Mouse (Mus musculus): ENCODE measurements around the gene Mrpl45. TPM values are rescaled to one million over a fixed set of nuclear protein-coding genes. Genes with fewer than 3 reads are reported as not detected.

Gene Mrpl45
- polyA plus RNA-seq, 1 experiment from 2014 or later = 40.5 TPM

GRCm38 (mm10) chr11:97343175-97343574 lies 27.7 kb downstream of the Mrpl45 start:
- Histone ChIP-seq H3K4me2 (replicated peaks; ENCODE audit: low read depth) (peak overlapping the region; percentile 49), H3K27me3 (replicated peaks; ENCODE audit: control insufficient read depth, insufficient read depth, low read length) (no peaks in the 10 kb centered on the region)
- WGBS = 33% methylated on average over 8 of the region's 8 CpGs

GRCm38 (mm10) chr11:97343619-97344018 lies 28.1 kb downstream of the Mrpl45 start:
- ATAC-seq = peak; percentile 65
- Histone ChIP-seq H3K9ac (ENCODE audit: low read depth, low read length) (no peak overlapping the region; the same call in 1 of the 2 replicates), H3K36me3 (ENCODE audit: control insufficient read depth, insufficient read depth) (no peaks in the 10 kb centered on the region), H3K4me1 (replicated peaks; ENCODE audit: control insufficient read depth, insufficient read depth, low read length) (no peaks in the 10 kb centered on the region), H3K9me3 (ENCODE audit: control insufficient read depth) (no peaks in the 10 kb centered on the region), H3K27me3 (replicated peaks; ENCODE audit: control insufficient read depth, insufficient read depth, low read length) (no peaks in the 10 kb centered on the region), H3K4me3 (ENCODE audit: low read depth, low read length) (no peak overlapping the region), H3K27ac (ENCODE audit: low read depth, low read length) (no peak overlapping the region), H3K4me2 (replicated peaks; ENCODE audit: low read depth) (peak overlapping the region; percentile 49)
- TF ChIP-seq CTCF (IDR thresholded peaks at IDR 0.05; ENCODE audit: low read depth) = peak; percentile 72
- 16% methylated on average over 17 of the region's 17 CpGs for WGBS

More at GRCm38 (mm10) chr11:97343175-97343574, 27.7 kb downstream of the Mrpl45 start:
- no peaks in the 10 kb centered on the region for H3K9me3 ChIP-seq (ENCODE audit: control insufficient read depth)
- no peak overlapping the region for H3K27ac ChIP-seq (ENCODE audit: low read depth, low read length)
- H3K4me1 ChIP-seq (replicated peaks; ENCODE audit: control insufficient read depth, insufficient read depth, low read length) = no peaks in the 10 kb centered on the region
- H3K9ac ChIP-seq (ENCODE audit: low read depth, low read length) = no peak overlapping the region
- no peaks in the 10 kb centered on the region for H3K36me3 ChIP-seq (ENCODE audit: control insufficient read depth, insufficient read depth)
- H3K4me3 ChIP-seq (ENCODE audit: low read depth, low read length) = no peak overlapping the region
- no peak for TF ChIP-seq CTCF (IDR thresholded peaks at IDR 0.05; ENCODE audit: low read depth)
- ATAC-seq = no peak

- Histone ChIP-seq H3K27ac (ENCODE audit: low read depth, low read length) (no peak overlapping the region), H3K27me3 (replicated peaks; ENCODE audit: control insufficient read depth, insufficient read depth, low read length) (no peaks in the 10 kb centered on the region), H3K9ac (ENCODE audit: low read depth, low read length) (no peak overlapping the region), H3K9me3 (ENCODE audit: control insufficient read depth) (no peaks in the 10 kb centered on the region), H3K36me3 (ENCODE audit: control insufficient read depth, insufficient read depth) (no peaks in the 10 kb centered on the region), H3K4me2 (replicated peaks; ENCODE audit: low read depth) (no peak overlapping the region), H3K4me1 (replicated peaks; ENCODE audit: control insufficient read depth, insufficient read depth, low read length) (peaks cover 3% of the 10 kb centered on the region; the same call in 1 of the 2 replicates), H3K4me3 (ENCODE audit: low read depth, low read length) (no peak overlapping the region)
- TF ChIP-seq CTCF (IDR thresholded peaks at IDR 0.05; ENCODE audit: low read depth) = no peak
- no peak for ATAC-seq
- 53% methylated on average over 10 of the region's 10 CpGs for WGBS
Measured at GRCm38 (mm10) chr11:97345446-97345845, 29.9 kb downstream of the Mrpl45 start.

GRCm38 (mm10) chr11:97346383-97346782 lies 30.9 kb downstream of the Mrpl45 start:
- H3K4me3 ChIP-seq (ENCODE audit: low read depth, low read length) = no peak overlapping the region
- H3K27ac ChIP-seq (ENCODE audit: low read depth, low read length) = no peak overlapping the region
- 81% methylated on average over 9 of the region's 9 CpGs for WGBS
- H3K9me3 ChIP-seq (ENCODE audit: control insufficient read depth) = no peaks in the 10 kb centered on the region
- no peak for ATAC-seq
- H3K27me3 ChIP-seq (replicated peaks; ENCODE audit: control insufficient read depth, insufficient read depth, low read length) = no peaks in the 10 kb centered on the region
- TF ChIP-seq CTCF (IDR thresholded peaks at IDR 0.05; ENCODE audit: low read depth) = no peak
- H3K4me2 ChIP-seq (replicated peaks; ENCODE audit: low read depth) = no peak overlapping the region
- H3K4me1 ChIP-seq (replicated peaks; ENCODE audit: control insufficient read depth, insufficient read depth, low read length) = peaks cover 3% of the 10 kb centered on the region; the same call in 1 of the 2 replicates
- H3K36me3 ChIP-seq (ENCODE audit: control insufficient read depth, insufficient read depth) = no peaks in the 10 kb centered on the region
- H3K9ac ChIP-seq (ENCODE audit: low read depth, low read length) = no peak overlapping the region

- H3K27ac ChIP-seq (ENCODE audit: low read depth, low read length) = no peak overlapping the region
- WGBS = 71% methylated on average over 9 of the region's 9 CpGs
- no peaks in the 10 kb centered on the region for H3K36me3 ChIP-seq (ENCODE audit: control insufficient read depth, insufficient read depth)
- H3K4me3 ChIP-seq (ENCODE audit: low read depth, low read length) = no peak overlapping the region
- H3K9me3 ChIP-seq (ENCODE audit: control insufficient read depth) = no peaks in the 10 kb centered on the region
- H3K4me1 ChIP-seq (replicated peaks; ENCODE audit: control insufficient read depth, insufficient read depth, low read length) = peaks cover 3% of the 10 kb centered on the region; the same call in 1 of the 2 replicates
- no peaks in the 10 kb centered on the region for H3K27me3 ChIP-seq (replicated peaks; ENCODE audit: control insufficient read depth, insufficient read depth, low read length)
- ATAC-seq = no peak
- H3K9ac ChIP-seq (ENCODE audit: low read depth, low read length) = no peak overlapping the region
- H3K4me2 ChIP-seq (replicated peaks; ENCODE audit: low read depth) = no peak overlapping the region
- no peak for TF ChIP-seq CTCF (IDR thresholded peaks at IDR 0.05; ENCODE audit: low read depth)
Measured at GRCm38 (mm10) chr11:97347291-97347690, 31.8 kb downstream of the Mrpl45 start.

GRCm38 (mm10) chr11:97350035-97350434 lies 34.5 kb downstream of the Mrpl45 start:
- Histone ChIP-seq H3K27ac (ENCODE audit: low read depth, low read length) (peak overlapping the region; percentile 41; the same call in 1 of the 2 replicates), H3K4me2 (replicated peaks; ENCODE audit: low read depth) (no peak overlapping the region), H3K4me3 (ENCODE audit: low read depth, low read length) (no peak overlapping the region), H3K9ac (ENCODE audit: low read depth, low read length) (no peak overlapping the region), H3K4me1 (replicated peaks; ENCODE audit: control insufficient read depth, insufficient read depth, low read length) (peaks cover 3% of the 10 kb centered on the region; the same call in 1 of the 2 replicates), H3K9me3 (ENCODE audit: control insufficient read depth) (no peaks in the 10 kb centered on the region), H3K27me3 (replicated peaks; ENCODE audit: control insufficient read depth, insufficient read depth, low read length) (no peaks in the 10 kb centered on the region), H3K36me3 (ENCODE audit: control insufficient read depth, insufficient read depth) (no peaks in the 10 kb centered on the region)
- no peak for TF ChIP-seq CTCF (IDR thresholded peaks at IDR 0.05; ENCODE audit: low read depth)
- WGBS = 31% methylated on average over 2 of the region's 2 CpGs
- ATAC-seq = peak; percentile 36; the same call in 1 of the 2 replicates
